Mouse (Mus musculus) CH12.LX (cell line): ENCODE results near the gene Msi2. TPM values are rescaled to one million over a fixed set of nuclear protein-coding genes. Genes with fewer than 3 reads are reported as not detected.

Experiments used
- DNase-seq: peaks from one replicate; pipeline ENCODE4 v3.0.0-alpha.2; 2013; ENCODE audit errors: extremely low read depth
- H3K27ac ChIP-seq: 2 replicates; pipeline ENCODE4 v1.5.1; 2012; ENCODE audit warnings: low read depth, mild to moderate bottlenecking, control low read depth, moderate library complexity; ENCODE audit not compliant: insufficient read depth
- H3K27me3 ChIP-seq: replicated peaks from 2 replicates; pipeline ENCODE3; 2012; ENCODE audit warnings: inconsistent platforms
- H3K36me3 ChIP-seq, 2 experiments: replicated peaks in 1 of 2; 2 replicates each; pipeline versions ENCODE3 to v1.6.1; 2012; ENCODE audit warnings: inconsistent platforms in 1 of 2, low read length in 1 of 2, mild to moderate bottlenecking in 1 of 2, mixed read lengths in 1 of 2, moderate library complexity in 1 of 2; ENCODE audit not compliant: control insufficient read depth in 1 of 2, insufficient read depth in 1 of 2
- H3K4me1 ChIP-seq, 2 experiments: 2 replicates each; pipeline ENCODE4 v1.6.1; 2012; ENCODE audit warnings: inconsistent platforms in 1 of 2, moderate library complexity in 1 of 2; ENCODE audit not compliant: insufficient read depth in 2 of 2, control insufficient read depth in 1 of 2
- H3K4me2 ChIP-seq: 2 replicates; pipeline ENCODE4 v1.6.1; 2012; ENCODE audit warnings: low read depth, mild to moderate bottlenecking, control low read depth; ENCODE audit not compliant: poor library complexity, insufficient read depth, severe bottlenecking
- H3K4me3 ChIP-seq, 3 experiments: fragments of 150-350 bp in 1 of 3; sonication (generic) in 1 of 3; replicated peaks in 1 of 3; 2 replicates each; pipeline versions ENCODE3 to v1.5.1; 2011 to 2012; ENCODE audit warnings: low read depth in 2 of 3, low read length in 2 of 3, mild to moderate bottlenecking in 2 of 3, moderate library complexity in 2 of 3, control low read depth in 1 of 3, improper control_type of control experiment in 1 of 3, inconsistent platforms in 1 of 3, mixed read lengths in 1 of 3; ENCODE audit not compliant: poor library complexity in 1 of 3
- H3K79me2 ChIP-seq: replicated peaks from 2 replicates; pipeline ENCODE4 v1.6.1; 2012; ENCODE audit warnings: mild to moderate bottlenecking, moderate library complexity; ENCODE audit not compliant: control insufficient read depth, poor library complexity, insufficient read depth, severe bottlenecking; ENCODE audit errors: extremely low read depth
- H3K9ac ChIP-seq: 2 replicates; pipeline ENCODE4 v1.6.1; 2012; ENCODE audit warnings: low read depth, mild to moderate bottlenecking, control low read depth, moderate library complexity; ENCODE audit not compliant: insufficient read depth
- H3K9me3 ChIP-seq: replicated peaks from 2 replicates; pipeline ENCODE3; 2012; ENCODE audit warnings: low read length, inconsistent platforms, mixed read lengths
- CHD1 ChIP-seq: IDR thresholded peaks from 2 replicates; pipeline ENCODE4 v1.6.1; 2012; ENCODE audit warnings: low read depth, low read length, improper control_type of control experiment, inconsistent platforms
- CHD2 ChIP-seq: IDR thresholded peaks from 2 replicates; pipeline ENCODE4 v1.6.1; 2011; ENCODE audit warnings: low read length, improper control_type of control experiment
- CTCF ChIP-seq, 2 experiments: IDR thresholded peaks in 1 of 2; conservative IDR thresholded peaks in 1 of 2; 2 replicates each; pipeline ENCODE4 v1.5.1; 2011 to 2012; ENCODE audit warnings: low read depth in 2 of 2, low read length in 2 of 2, improper control_type of control experiment in 1 of 2, inconsistent platforms in 1 of 2, mild to moderate bottlenecking in 1 of 2, moderate library complexity in 1 of 2
- EP300 ChIP-seq: IDR thresholded peaks from 2 replicates; pipeline ENCODE4 v1.6.1; 2011; ENCODE audit warnings: low read length, improper control_type of control experiment
- ETS1 ChIP-seq: conservative IDR thresholded peaks from 2 replicates; pipeline ENCODE4 v1.6.1; 2012; ENCODE audit warnings: low read depth, mild to moderate bottlenecking, inconsistent platforms, low read length, improper control_type of control experiment, moderate library complexity
- IRF4 ChIP-seq: IDR thresholded peaks from 2 replicates; pipeline ENCODE4 v1.6.1; 2014; ENCODE audit warnings: low read depth, mild to moderate bottlenecking, inconsistent platforms, low read length, improper control_type of control experiment
- JUN ChIP-seq: IDR thresholded peaks from 2 replicates; pipeline ENCODE4 v1.6.1; 2011; ENCODE audit warnings: low read depth, mild to moderate bottlenecking, low read length, improper control_type of control experiment, moderate library complexity; ENCODE audit not compliant: insufficient read depth
- JUND ChIP-seq: conservative IDR thresholded peaks from 2 replicates; pipeline ENCODE4 v1.6.1; 2011; ENCODE audit warnings: low read depth, low read length, improper control_type of control experiment
- KAT2A ChIP-seq: IDR thresholded peaks from 2 replicates; pipeline ENCODE4 v1.6.1; 2012; ENCODE audit warnings: low read length, improper control_type of control experiment, inconsistent platforms; ENCODE audit not compliant: insufficient replicate concordance
- MAX ChIP-seq: IDR thresholded peaks from 2 replicates; pipeline ENCODE4 v1.6.1; 2011; ENCODE audit warnings: low read length, improper control_type of control experiment
- MEF2A ChIP-seq: IDR thresholded peaks from 2 replicates; pipeline ENCODE4 v1.6.1; 2014; ENCODE audit warnings: low read depth, mild to moderate bottlenecking, inconsistent platforms, low read length, improper control_type of control experiment, borderline replicate concordance
- PAX5 ChIP-seq: IDR thresholded peaks from 2 replicates; pipeline ENCODE4 v1.6.1; 2012; ENCODE audit warnings: low read length, inconsistent platforms, mixed read lengths
- POLR2A ChIP-seq: IDR thresholded peaks from 2 replicates; pipeline ENCODE4 v1.6.1; 2011; ENCODE audit warnings: low read depth, mild to moderate bottlenecking, improper control_type of control experiment, low read length
- POLR2AphosphoS2 ChIP-seq: IDR thresholded peaks from 2 replicates; pipeline ENCODE4 v1.6.1; 2011; ENCODE audit warnings: low read depth, low read length, improper control_type of control experiment
- SMC3 ChIP-seq: IDR thresholded peaks from 2 replicates; pipeline ENCODE4 v1.6.1; 2011; ENCODE audit warnings: low read depth, low read length, improper control_type of control experiment
- TBP ChIP-seq: conservative IDR thresholded peaks from 2 replicates; pipeline ENCODE4 v1.6.1; 2011; ENCODE audit warnings: low read depth, low read length, improper control_type of control experiment
- TCF12 ChIP-seq: IDR thresholded peaks from 2 replicates; pipeline ENCODE4 v1.6.1; 2014; ENCODE audit warnings: low read depth, mild to moderate bottlenecking, inconsistent platforms, low read length, improper control_type of control experiment
- UBTF ChIP-seq: IDR thresholded peaks from 2 replicates; pipeline ENCODE4 v1.6.1; 2012; ENCODE audit warnings: low read depth, mild to moderate bottlenecking, inconsistent platforms, low read length, improper control_type of control experiment, moderate library complexity
- USF1 ChIP-seq: IDR thresholded peaks from 2 replicates; pipeline ENCODE4 v1.6.1; 2014; ENCODE audit warnings: low read depth, mild to moderate bottlenecking, inconsistent platforms, low read length, improper control_type of control experiment
- USF2 ChIP-seq: conservative IDR thresholded peaks from 2 replicates; pipeline ENCODE4 v1.6.1; 2011; ENCODE audit warnings: low read depth, low read length, improper control_type of control experiment
- ZC3H11A ChIP-seq: IDR thresholded peaks from 2 replicates; pipeline ENCODE4 v1.6.1; 2012; ENCODE audit warnings: low read depth, mild to moderate bottlenecking, inconsistent platforms, low read length, improper control_type of control experiment
- ZMIZ1 ChIP-seq: IDR thresholded peaks from 2 replicates; pipeline ENCODE4 v1.6.1; 2012; ENCODE audit warnings: low read depth, mild to moderate bottlenecking, inconsistent platforms, low read length, improper control_type of control experiment
- ZNF384 ChIP-seq: IDR thresholded peaks from 2 replicates; pipeline ENCODE4 v1.6.1; 2012; ENCODE audit warnings: low read depth, low read length, improper control_type of control experiment, inconsistent platforms
- dilution Hi-C: fragments of 300-500 bp; cut with MboI; formaldehyde crosslinking; loops from 2 replicates; pipeline ENCODE4 v1.14.3; 2020; ENCODE audit warnings: low sequenced_read_pairs; ENCODE audit not compliant: extremely low pct_unique_long_range_greater_than_20kb, extremely low pct_ligation_motif_present
- in situ Hi-C: fragments of 300-500 bp; cut with MboI; formaldehyde crosslinking; loops from 3 replicates; pipeline ENCODE4 v1.14.3; 2019; ENCODE audit warnings: low sequenced_read_pairs, low pct_ligation_motif_present, low pct_unique_long_range_greater_than_20kb, mixed read lengths
- polyA plus RNA-seq: library from polyadenylated mRNA; unstranded; fragments of >175 nt; gene quantifications from 2 replicates; pipeline ENCODE4 v1.2.1, GENCODE M21; 2012; ENCODE audit warnings: low read depth; ENCODE audit not compliant: insufficient read length
- total RNA-seq, 2 experiments: library from RNA; depleted of rRNA; stranded (reverse); fragments of 300-350 nt in 1 of 2; fragments of >200 nt in 1 of 2; gene quantifications; 2 replicates each; pipeline ENCODE4 v1.2.3; 2012 to 2014

The Msi2 gene
- total and polyA plus RNA-seq, 3 experiments = 40.3 to 73.1 (median 52.6) TPM

DNA sequence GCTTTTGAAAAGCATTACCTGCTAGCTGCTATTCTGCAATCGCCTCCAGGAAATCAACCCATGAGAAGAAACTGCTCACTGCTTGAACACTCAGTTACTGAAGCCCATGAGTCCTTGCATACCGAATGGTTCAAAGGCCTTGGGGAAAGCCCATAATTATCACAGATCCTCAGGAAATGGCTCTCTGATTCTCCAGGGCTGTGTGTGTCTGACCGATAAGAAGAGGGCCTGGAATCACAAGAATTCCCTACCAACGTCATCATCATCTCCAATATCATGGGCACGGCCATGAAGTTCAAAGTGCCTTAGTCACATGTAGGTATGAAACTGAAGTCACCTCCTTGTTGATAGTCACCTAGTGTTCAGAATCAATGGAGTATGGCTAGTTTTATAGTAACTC, 196.2 kb downstream of the Msi2 start:
- dilution Hi-C loops = no loop called here
- H3K27ac ChIP-seq = no peak overlapping the region
- peaks cover 12 to 82% of the 10 kb centered on the region in 2 experiments for H3K4me1 ChIP-seq
- DNase-seq = no peak
- no peaks in the 10 kb centered on the region for H3K9me3 ChIP-seq
- in situ Hi-C loops = no loop called here
- peaks cover 0 to 53% of the 10 kb centered on the region in 2 experiments for H3K36me3 ChIP-seq
- no peaks in the 10 kb centered on the region for H3K79me2 ChIP-seq
- no peak for TF ChIP-seq JUN
- TF ChIP-seq ETS1 = no peak
- TF ChIP-seq IRF4 = no peak
- no peak for TF ChIP-seq USF1
- TF ChIP-seq EP300 = no peak
- no peak for TF ChIP-seq TCF12
- TF ChIP-seq MAX = no peak
- TF ChIP-seq CTCF (conservative IDR thresholded peaks at IDR 0.05 in 1 of 2, IDR thresholded peaks at IDR 0.05 in 1 of 2; ENCODE audit: low read depth in 2 of 2, low read length in 2 of 2) = no peak
- TF ChIP-seq PAX5 = no peak
- no peak for TF ChIP-seq TBP
- no peak for TF ChIP-seq POLR2AphosphoS2
- no peak for TF ChIP-seq JUND
- TF ChIP-seq ZC3H11A = no peak
- TF ChIP-seq CHD1 = no peak
- TF ChIP-seq UBTF = no peak
- TF ChIP-seq KAT2A = no peak
- no peak for TF ChIP-seq MEF2A
- TF ChIP-seq SMC3 = no peak
- no peak for TF ChIP-seq USF2
- TF ChIP-seq ZMIZ1 = no peak
- H3K27me3 ChIP-seq = no peaks in the 10 kb centered on the region
- H3K4me3 ChIP-seq = no peak overlapping the region
- H3K4me2 ChIP-seq = no peak overlapping the region
- H3K9ac ChIP-seq = no peak overlapping the region

DNA sequence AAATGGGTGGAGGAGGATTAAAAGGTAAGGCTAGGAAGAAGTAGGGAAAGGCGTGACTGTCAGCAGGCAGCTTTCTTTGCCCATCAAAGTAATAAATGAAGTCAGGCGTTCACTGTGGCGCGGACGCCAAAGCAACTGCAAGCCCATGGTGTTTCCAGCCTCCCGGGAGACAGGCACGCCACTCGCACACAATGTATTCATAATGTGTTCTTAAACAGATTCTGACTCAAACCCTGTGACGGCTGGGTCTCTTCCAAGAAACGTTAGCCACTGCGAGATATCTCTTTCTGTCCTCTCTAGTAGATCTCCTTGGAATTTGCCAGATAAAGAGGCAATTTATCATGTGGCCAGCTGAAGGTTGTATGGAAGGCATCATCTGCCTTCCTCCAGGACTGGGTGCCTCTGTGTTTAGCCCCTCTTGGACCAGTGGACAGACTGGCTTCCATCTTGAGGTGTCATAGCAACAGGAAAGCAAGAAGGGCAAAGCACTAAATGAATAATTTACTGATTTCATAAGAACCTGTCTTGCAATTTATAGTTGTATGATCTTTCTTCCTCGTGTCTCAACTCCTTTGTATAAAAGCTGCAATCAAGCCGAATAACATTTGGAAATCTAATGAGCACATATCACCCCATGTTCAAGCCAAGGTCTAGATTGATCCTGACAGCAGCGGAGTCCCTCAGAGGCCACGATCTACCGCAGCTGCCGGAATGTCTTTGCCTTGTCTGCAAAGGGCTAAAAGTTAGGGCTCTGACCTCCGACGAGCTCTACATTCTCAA, 197.2 kb downstream of the Msi2 start:
- no peak overlapping the region for H3K4me2 ChIP-seq
- no peak overlapping the region for H3K4me3 ChIP-seq
- no peak for TF ChIP-seq PAX5
- TF ChIP-seq USF1 = no peak
- TF ChIP-seq JUN = no peak
- no peak for TF ChIP-seq POLR2A
- TF ChIP-seq UBTF = no peak
- no peak for TF ChIP-seq USF2
- no peak for TF ChIP-seq TCF12
- TF ChIP-seq MAX = no peak
- no peak for TF ChIP-seq ZNF384
- no peak for TF ChIP-seq SMC3
- no peak for TF ChIP-seq CHD2
- TF ChIP-seq, all 38 proteins: peak for 0
- H3K4me1 ChIP-seq = peaks cover 11 to 82% of the 10 kb centered on the region in 2 experiments
- dilution Hi-C loops = no loop called here
- H3K79me2 ChIP-seq = no peaks in the 10 kb centered on the region
- in situ Hi-C loops = no loop called here
- H3K27me3 ChIP-seq = no peaks in the 10 kb centered on the region
- no peak overlapping the region for H3K9ac ChIP-seq
- peaks cover 0 to 53% of the 10 kb centered on the region in 2 experiments for H3K36me3 ChIP-seq
- H3K9me3 ChIP-seq = no peaks in the 10 kb centered on the region
- H3K27ac ChIP-seq = no peak overlapping the region
- DNase-seq = no peak
